Mouse (Mus musculus): ENCODE results near the gene Cd96. TPM values are rescaled to one million over a fixed set of nuclear protein-coding genes. Genes with fewer than 3 reads are reported as not detected.
"Not testable (repeated sequence)": the region's sequence is repeated elsewhere in the genome, so short reads cannot be mapped to it uniquely, and the experiment has no call there.

Gene Cd96
- total RNA-seq (2014; fragmentation: Nextera tagmentation) (not detected in 2 replicates), total RNA-seq (2017) (not detected in 2 replicates), polyA plus RNA-seq (2012) (not detected in 2 replicates)

GRCm38 (mm10) chr16:46120020-46120419, at the start of gene Cd96:
Gene Cd96, minus strand, starts transcription at chr16:46120251.
- H3K4me3 ChIP-seq (ENCODE audit: low read depth, low read length), result no peak within 1 kb of the TSS
- H3K36me3 ChIP-seq (replicated peaks), result no peaks in the 10 kb centered on the region
- H3K27me3 ChIP-seq (ENCODE audit: insufficient read depth, low read length), result no peaks in the 10 kb centered on the region
- peaks cover 12% of the 10 kb centered on the region for H3K9me3 ChIP-seq (replicated peaks)
- DNase-seq (ENCODE audit: low spot score) (no peak), ATAC-seq (ENCODE audit: extremely low read depth, insufficient number of reproducible peaks, low FRiP score, poor library complexity, severe bottlenecking) (no peak)
- TF ChIP-seq GATA1 (IDR thresholded peaks at IDR 0.05; ENCODE audit: borderline replicate concordance, low read length) (no peak), CTCF (IDR thresholded peaks at IDR 0.05; ENCODE audit: low read depth, low read length) (no peak), GATA2 (IDR thresholded peaks at IDR 0.05; ENCODE audit: borderline replicate concordance, low read depth, low read length) (no peak), TAL1 (conservative IDR thresholded peaks at IDR 0.05; ENCODE audit: low read depth, low read length) (no peak), POLR2AphosphoS5 (IDR thresholded peaks at IDR 0.05; ENCODE audit: insufficient replicate concordance, low read depth, low read length) (no peak)
- H3K4me1 ChIP-seq (ENCODE audit: insufficient read depth, low read depth, low read length), result no peaks in the 10 kb centered on the region

- H3K27me3 ChIP-seq (ENCODE audit: insufficient read depth, low read length), result no peaks in the 10 kb centered on the region
- no peak overlapping the region for H3K4me3 ChIP-seq (ENCODE audit: low read depth, low read length)
- no peaks in the 10 kb centered on the region for H3K36me3 ChIP-seq (replicated peaks)
- no peak for TF ChIP-seq GATA2 (IDR thresholded peaks at IDR 0.05; ENCODE audit: borderline replicate concordance, low read depth, low read length)
- no peak for TF ChIP-seq TAL1 (conservative IDR thresholded peaks at IDR 0.05; ENCODE audit: low read depth, low read length)
- TF ChIP-seq CTCF (IDR thresholded peaks at IDR 0.05; ENCODE audit: low read depth, low read length), result no peak
- no peak for TF ChIP-seq GATA1 (IDR thresholded peaks at IDR 0.05; ENCODE audit: borderline replicate concordance, low read length)
- no peak for TF ChIP-seq POLR2AphosphoS5 (IDR thresholded peaks at IDR 0.05; ENCODE audit: insufficient replicate concordance, low read depth, low read length)
- no peak for DNase-seq (ENCODE audit: low spot score)
- H3K9me3 ChIP-seq (replicated peaks), result peaks cover 2% of the 10 kb centered on the region; the same call in 1 of the 2 replicates
- no peak for ATAC-seq (ENCODE audit: extremely low read depth, insufficient number of reproducible peaks, low FRiP score, poor library complexity, severe bottlenecking)
- H3K4me1 ChIP-seq (ENCODE audit: insufficient read depth, low read depth, low read length), result no peaks in the 10 kb centered on the region
These were observed 46.9 kb upstream of the Cd96 start for GRCm38 (mm10) chr16:46166971-46167370.

DNA sequence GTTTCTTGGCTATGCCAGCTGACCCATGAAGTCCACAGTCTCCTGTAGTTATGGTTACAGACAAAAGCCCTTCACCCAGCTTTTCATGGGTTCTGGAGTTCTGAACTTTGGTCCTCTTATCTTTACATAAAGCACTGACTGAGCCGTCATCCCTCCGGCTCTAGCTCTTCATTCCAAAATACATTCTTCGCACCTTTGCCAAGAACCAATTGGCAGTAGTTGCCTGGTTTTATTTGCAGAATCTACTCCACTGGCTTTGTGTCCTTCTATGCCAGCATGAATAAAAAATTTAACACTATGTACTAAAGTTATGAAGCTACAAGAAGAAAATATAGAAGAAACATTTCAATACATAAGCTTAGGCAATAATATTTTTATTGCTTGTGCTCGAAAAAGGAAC, 45.3 kb upstream of the Cd96 start:
- TF ChIP-seq GATA1 (IDR thresholded peaks at IDR 0.05; ENCODE audit: borderline replicate concordance, low read length) (no peak), TAL1 (conservative IDR thresholded peaks at IDR 0.05; ENCODE audit: low read depth, low read length) (no peak), GATA2 (IDR thresholded peaks at IDR 0.05; ENCODE audit: borderline replicate concordance, low read depth, low read length) (no peak), POLR2AphosphoS5 (IDR thresholded peaks at IDR 0.05; ENCODE audit: insufficient replicate concordance, low read depth, low read length) (no peak), CTCF (IDR thresholded peaks at IDR 0.05; ENCODE audit: low read depth, low read length) (no peak)
- H3K9me3 ChIP-seq (replicated peaks), result peaks cover 4% of the 10 kb centered on the region; the same call in 1 of the 2 replicates
- no peak overlapping the region for H3K4me3 ChIP-seq (ENCODE audit: low read depth, low read length)
- DNase-seq (ENCODE audit: low spot score), result no peak
- H3K4me1 ChIP-seq (ENCODE audit: insufficient read depth, low read depth, low read length), result no peaks in the 10 kb centered on the region
- no peak for ATAC-seq (ENCODE audit: extremely low read depth, insufficient number of reproducible peaks, low FRiP score, poor library complexity, severe bottlenecking)
- H3K27me3 ChIP-seq (ENCODE audit: insufficient read depth, low read length), result no peaks in the 10 kb centered on the region
- H3K36me3 ChIP-seq (replicated peaks), result no peaks in the 10 kb centered on the region

DNA sequence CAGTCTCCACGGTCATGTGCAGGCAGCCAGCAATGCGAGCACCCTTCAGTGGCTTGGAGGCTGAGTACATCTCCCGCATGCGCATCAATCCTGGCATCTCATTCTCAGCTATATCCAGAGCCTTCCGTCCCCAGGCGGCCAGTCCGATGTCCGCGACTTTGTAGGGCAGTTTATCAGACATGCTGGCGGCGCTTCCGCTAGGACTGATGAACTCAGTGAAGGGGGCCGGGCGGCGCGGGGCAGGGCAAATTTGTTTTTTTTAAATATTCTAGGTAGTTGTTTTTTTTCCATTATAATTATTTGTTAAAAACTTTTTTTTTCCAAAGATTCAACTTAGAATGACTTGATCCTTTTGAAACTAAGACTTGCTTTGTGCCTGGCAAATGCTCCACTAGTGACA, 34.8 kb upstream of the Cd96 start, which contains the start of gene Gm4737:
Gene Gm4737 (minus strand): TSS at position 246 of the 400 bp plus-strand sequence.
- not testable (repeated sequence) for H3K9me3 ChIP-seq (replicated peaks); DNase-seq (ENCODE audit: low spot score); ATAC-seq (ENCODE audit: extremely low read depth, insufficient number of reproducible peaks, low FRiP score, poor library complexity, severe bottlenecking); H3K27me3 ChIP-seq (ENCODE audit: insufficient read depth, low read length); H3K4me3 ChIP-seq (ENCODE audit: low read depth, low read length); H3K4me1 ChIP-seq (ENCODE audit: insufficient read depth, low read depth, low read length); H3K36me3 ChIP-seq (replicated peaks)

GRCm38 (mm10) chr16:46151141-46151540, 31.1 kb upstream of the Cd96 start:
- Histone ChIP-seq H3K4me3 (ENCODE audit: low read depth, low read length) (no peak overlapping the region), H3K4me1 (ENCODE audit: insufficient read depth, low read depth, low read length) (no peaks in the 10 kb centered on the region), H3K27me3 (ENCODE audit: insufficient read depth, low read length) (no peaks in the 10 kb centered on the region), H3K36me3 (replicated peaks) (peaks cover 2% of the 10 kb centered on the region), H3K9me3 (replicated peaks) (peaks cover 5% of the 10 kb centered on the region; the same call in 1 of the 2 replicates)
- ATAC-seq (ENCODE audit: extremely low read depth, insufficient number of reproducible peaks, low FRiP score, poor library complexity, severe bottlenecking), result no peak
- no peak for DNase-seq (ENCODE audit: low spot score)
- no peak for TF ChIP-seq GATA1 (IDR thresholded peaks at IDR 0.05; ENCODE audit: borderline replicate concordance, low read length)
- TF ChIP-seq GATA2 (IDR thresholded peaks at IDR 0.05; ENCODE audit: borderline replicate concordance, low read depth, low read length), result no peak
- no peak for TF ChIP-seq CTCF (IDR thresholded peaks at IDR 0.05; ENCODE audit: low read depth, low read length)
- TF ChIP-seq TAL1 (conservative IDR thresholded peaks at IDR 0.05; ENCODE audit: low read depth, low read length), result no peak
- TF ChIP-seq POLR2AphosphoS5 (IDR thresholded peaks at IDR 0.05; ENCODE audit: insufficient replicate concordance, low read depth, low read length), result no peak

- TF ChIP-seq GATA1 (IDR thresholded peaks at IDR 0.05; ENCODE audit: borderline replicate concordance, low read length) (no peak), GATA2 (IDR thresholded peaks at IDR 0.05; ENCODE audit: borderline replicate concordance, low read depth, low read length) (no peak), POLR2AphosphoS5 (IDR thresholded peaks at IDR 0.05; ENCODE audit: insufficient replicate concordance, low read depth, low read length) (no peak), CTCF (IDR thresholded peaks at IDR 0.05; ENCODE audit: low read depth, low read length) (no peak)
- Histone ChIP-seq H3K9me3 (replicated peaks) (peaks cover 8% of the 10 kb centered on the region; the same call in 1 of the 2 replicates), H3K27me3 (ENCODE audit: insufficient read depth, low read length) (no peaks in the 10 kb centered on the region), H3K4me3 (ENCODE audit: low read depth, low read length) (no peak overlapping the region), H3K36me3 (replicated peaks) (peaks cover 2% of the 10 kb centered on the region), H3K4me1 (ENCODE audit: insufficient read depth, low read depth, low read length) (no peaks in the 10 kb centered on the region)
- DNase-seq (ENCODE audit: low spot score) (no peak), ATAC-seq (ENCODE audit: extremely low read depth, insufficient number of reproducible peaks, low FRiP score, poor library complexity, severe bottlenecking) (no peak)
These were observed 28.8 kb upstream of the Cd96 start for GRCm38 (mm10) chr16:46148661-46149341.

Data from G1E (cell line).